In the genomic region with DNA sequence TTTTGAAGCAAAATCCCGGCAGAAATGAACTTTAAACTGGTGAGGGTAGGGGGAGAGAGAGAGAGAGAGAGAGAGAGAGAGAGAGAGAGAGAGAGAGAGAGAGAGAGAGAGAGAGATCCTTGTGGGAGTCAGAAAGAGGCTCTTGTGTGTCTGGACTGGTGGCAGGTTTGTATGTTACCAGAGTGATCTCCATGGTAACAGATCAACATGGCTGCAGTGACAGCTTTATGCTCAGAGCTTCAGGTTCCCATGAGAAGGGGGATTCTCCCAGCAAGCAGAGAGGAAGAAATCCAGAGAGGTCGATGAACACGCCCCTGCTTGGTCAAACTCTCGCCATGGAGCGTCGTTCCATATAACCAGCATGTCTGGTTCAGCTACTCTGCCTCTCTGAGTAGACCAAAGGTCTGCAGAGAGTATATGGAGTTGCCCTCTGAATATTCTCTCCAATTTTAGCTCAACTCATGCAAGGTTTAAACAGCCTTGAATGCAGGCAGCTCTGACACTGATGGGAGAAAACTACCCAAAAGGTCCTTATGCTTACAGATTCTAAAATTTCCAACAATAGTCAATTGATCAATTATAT, we compare ENCODE assay signal across 13 mouse cellular contexts.
A peak's percentile ranks its signal among the peaks of the same experiment; 100 is the strongest.
DNase-seq lines count a peak whose midpoint lies in the region; ATAC-seq and TF ChIP-seq lines count a peak whose summit lies in the region.
"Had no signal": no experiment of that assay in that cellular context is flagged by ENCODE, and none has a peak within 500 bp of the region (broad histone marks: within the 10 kb centered on the region; RNA-seq: fewer than 3 reads in every experiment).

No protein-coding gene starts in this region.

- ATAC-seq in heart, embryonic 12.5 days (ENCODE audit: insufficient number of reproducible peaks, low FRiP score), result no peak
- ATAC-seq in forebrain, embryonic 13.5 days, result peak; percentile 81
- peak; percentile 41; the same call in 1 of the 2 replicates for ATAC-seq in intestine, postnatal 0 days

- TF ChIP-seq CTCF in intestine, postnatal 0 days (IDR thresholded peaks at IDR 0.05; ENCODE audit: low read depth), result no peak

- no peak for DNase-seq in heart, postnatal 36 days
- peak; percentile 20 for DNase-seq in CD4-positive, CD25-positive, alpha-beta regulatory T cell, adult 2 months (ENCODE audit: low read depth, low spot score)
- DNase-seq in thymus, postnatal 36 days, result no peak
- no peak for DNase-seq in cerebellum, adult 11 months
- DNase-seq in right cerebral cortex, postnatal 10 days (ENCODE audit: low spot score in 2 of 2), result no peak
- DNase-seq: heart, postnatal 4 days; right cerebral cortex, postnatal 14 days; thymus, adult 2 months had no signal

- intact Hi-C loops in heart, postnatal 36 days (cut with DNase I), result loop anchor here (5.0 kb wide), 1 partner anchor 210 kb away; no protein-coding TSS in a partner anchor

- 50% methylated on average over 6 of the region's 6 CpGs for WGBS in heart, embryonic 12.5 days
- WGBS in forebrain, embryonic 13.5 days, result 57% methylated on average over 6 of the region's 6 CpGs
- 19% methylated on average over 6 of the region's 6 CpGs for WGBS in intestine, postnatal 0 days

- H3K9ac ChIP-seq in heart, embryonic 12.5 days, result no peak overlapping the region
- H3K9ac ChIP-seq in forebrain, embryonic 13.5 days, result no peak overlapping the region
- H3K9ac ChIP-seq in intestine, postnatal 0 days (ENCODE audit: low read depth, low read length), result no peak overlapping the region
- H3K9ac ChIP-seq: embryonic facial prominence, embryonic 15.5 days had no signal

- H3K4me2 ChIP-seq in heart, embryonic 12.5 days, result no peak overlapping the region
- no peak overlapping the region for H3K4me2 ChIP-seq in forebrain, embryonic 13.5 days
- no peak overlapping the region; the same call in 1 of the 2 replicates for H3K4me2 ChIP-seq in intestine, postnatal 0 days (replicated peaks; ENCODE audit: low read depth)
- H3K4me2 ChIP-seq: embryonic facial prominence, embryonic 15.5 days had no signal

- H3K4me1 ChIP-seq in heart, embryonic 12.5 days (replicated peaks), result peaks cover 60% of the 10 kb centered on the region
- H3K4me1 ChIP-seq in forebrain, embryonic 13.5 days, result peaks cover 29% of the 10 kb centered on the region
- H3K4me1 ChIP-seq in intestine, postnatal 0 days (replicated peaks; ENCODE audit: control insufficient read depth, insufficient read depth, low read length), result peaks cover 17% of the 10 kb centered on the region; the same call in 1 of the 2 replicates

- H3K36me3 ChIP-seq in heart, embryonic 12.5 days, result peaks cover 13% of the 10 kb centered on the region
- H3K36me3 ChIP-seq in forebrain, embryonic 13.5 days (ENCODE audit: poor library complexity, severe bottlenecking), result peaks cover 4% of the 10 kb centered on the region; the same call in 1 of the 2 replicates
- H3K36me3 ChIP-seq in intestine, postnatal 0 days (ENCODE audit: control insufficient read depth, insufficient read depth), result peaks cover 9% of the 10 kb centered on the region; the same call in 1 of the 2 replicates
- H3K36me3 ChIP-seq: embryonic facial prominence, embryonic 15.5 days had no signal

- H3K27me3 ChIP-seq in heart, embryonic 12.5 days (replicated peaks), result no peaks in the 10 kb centered on the region
- no peaks in the 10 kb centered on the region for H3K27me3 ChIP-seq in forebrain, embryonic 13.5 days
- H3K27me3 ChIP-seq in intestine, postnatal 0 days (replicated peaks; ENCODE audit: control insufficient read depth, insufficient read depth, low read length), result no peaks in the 10 kb centered on the region
- H3K27me3 ChIP-seq: embryonic facial prominence, embryonic 15.5 days had no signal

- no peaks in the 10 kb centered on the region for H3K9me3 ChIP-seq in heart, embryonic 12.5 days (replicated peaks)
- H3K9me3 ChIP-seq in forebrain, embryonic 13.5 days (replicated peaks), result no peaks in the 10 kb centered on the region
- H3K9me3 ChIP-seq in intestine, postnatal 0 days (ENCODE audit: control insufficient read depth), result no peaks in the 10 kb centered on the region
- H3K9me3 ChIP-seq: embryonic facial prominence, embryonic 15.5 days had no signal

- H3K27ac ChIP-seq in heart, embryonic 12.5 days (ENCODE audit: poor library complexity, severe bottlenecking), result 0 out of 2 replicates have a peak overlapping the region, but pooled peaks have one; percentile 21
- 0 out of 2 replicates have a peak overlapping the region, but pooled peaks have one; percentile 12 for H3K27ac ChIP-seq in forebrain, embryonic 13.5 days
- no peak overlapping the region for H3K27ac ChIP-seq in intestine, postnatal 0 days (ENCODE audit: low read depth, low read length)
- H3K27ac ChIP-seq: embryonic facial prominence, embryonic 15.5 days; macrophage had no signal

- H3K4me3 ChIP-seq in heart, embryonic 12.5 days, result no peak overlapping the region
- no peak overlapping the region for H3K4me3 ChIP-seq in forebrain, embryonic 13.5 days
- no peak overlapping the region for H3K4me3 ChIP-seq in intestine, postnatal 0 days (ENCODE audit: low read depth, low read length)
- H3K4me3 ChIP-seq: embryonic facial prominence, embryonic 15.5 days had no signal
